Mouse (Mus musculus): ENCODE measurements around the gene Hist1h2af. TPM values are rescaled to one million over a fixed set of nuclear protein-coding genes. Genes with fewer than 3 reads are reported as not detected.

Gene Hist1h2af
- polyA plus RNA-seq, 1 experiment: 1.3 TPM

DNA sequence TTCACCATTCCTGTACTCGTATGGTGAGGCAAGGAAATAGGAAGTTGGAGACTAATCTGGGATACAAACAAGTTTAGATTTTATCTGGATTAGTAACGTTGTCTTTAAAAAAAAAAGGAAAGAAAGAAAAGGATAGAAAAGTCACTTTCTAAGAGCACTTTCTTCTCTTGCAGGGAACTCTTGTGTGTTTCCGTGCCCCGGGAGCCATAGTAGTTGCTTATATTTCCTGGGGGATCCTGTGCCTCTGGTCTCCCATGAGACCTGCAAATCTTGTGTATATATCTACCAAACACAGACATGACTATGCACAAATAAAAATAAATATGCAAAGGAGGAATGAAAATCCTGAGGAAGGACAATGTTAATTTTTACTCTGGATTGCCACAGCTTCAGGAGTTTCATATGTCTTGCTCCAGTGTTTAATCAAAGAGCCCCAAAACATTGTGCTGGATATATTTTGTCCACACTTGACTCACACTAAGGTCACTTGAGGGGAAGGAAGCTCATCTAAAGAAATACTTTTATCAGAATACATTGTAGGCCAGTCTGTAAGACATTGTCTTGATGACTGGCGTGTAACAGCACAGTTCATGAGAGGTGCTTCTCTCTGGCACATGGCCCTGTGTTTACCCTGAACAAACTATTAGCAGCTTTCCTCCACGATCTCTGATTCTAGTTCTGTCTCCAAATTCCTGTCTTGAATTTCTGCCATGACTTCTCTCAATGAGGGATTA lies 43.4 kb downstream of the Hist1h2af start:
- no peak for DNase-seq (ENCODE audit: low spot score)

DNA sequence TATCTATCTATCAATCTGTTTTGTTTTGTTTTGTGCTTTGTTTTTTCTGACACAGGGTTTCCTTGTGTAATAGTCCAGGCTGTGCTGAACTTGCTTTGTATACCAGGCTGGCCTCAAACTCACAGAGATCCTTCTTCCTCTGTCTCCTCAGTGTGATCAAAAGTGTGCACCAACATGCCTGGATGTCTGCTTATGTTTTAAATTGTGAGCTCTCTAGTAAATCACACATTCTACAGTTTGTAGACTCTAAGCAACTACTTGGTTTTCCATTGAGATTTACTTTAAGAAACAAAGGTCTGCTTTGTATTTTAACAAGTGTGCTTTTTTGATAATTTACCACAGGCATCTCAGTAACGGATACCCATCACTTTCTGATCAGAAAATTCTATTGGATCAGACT lies 44.1 kb downstream of the Hist1h2af start:
- DNase-seq (ENCODE audit: low spot score): no peak

DNA sequence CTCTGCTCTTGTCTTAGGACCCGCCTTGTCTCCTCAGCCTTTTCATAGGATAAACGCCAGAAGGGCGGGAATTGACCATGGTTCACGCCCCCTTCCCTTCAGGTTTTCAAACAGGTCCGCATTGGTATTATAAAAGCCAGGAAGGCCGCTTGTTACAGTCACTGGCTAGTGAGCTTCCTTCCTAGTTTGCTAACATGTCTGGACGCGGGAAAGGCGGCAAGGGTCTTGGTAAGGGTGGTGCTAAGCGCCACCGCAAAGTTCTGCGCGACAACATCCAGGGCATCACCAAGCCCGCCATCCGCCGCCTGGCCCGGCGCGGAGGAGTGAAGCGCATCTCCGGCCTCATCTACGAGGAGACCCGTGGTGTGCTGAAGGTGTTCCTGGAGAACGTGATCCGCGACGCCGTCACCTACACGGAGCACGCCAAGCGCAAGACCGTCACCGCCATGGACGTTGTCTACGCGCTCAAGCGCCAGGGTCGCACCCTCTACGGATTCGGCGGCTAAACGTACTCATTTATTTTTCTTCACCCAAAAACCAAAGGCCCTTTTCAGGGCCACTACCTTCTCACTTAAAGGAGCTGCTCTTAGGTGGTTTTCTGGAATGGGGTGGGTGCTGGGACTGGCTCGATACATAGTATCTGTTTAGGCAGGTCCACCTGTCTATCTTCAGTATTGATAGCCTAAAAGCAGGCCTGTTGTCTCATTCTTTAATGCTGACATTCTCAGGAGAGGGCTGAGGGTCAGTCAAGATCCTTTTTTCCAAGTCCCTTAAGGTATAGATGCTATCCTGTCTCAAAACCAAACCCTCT lies 47.9 kb downstream of the Hist1h2af start, which contains the start of gene Hist1h4d:
TSS of gene Hist1h4d (plus strand) at position 191 of the 811 bp plus-strand sequence.
- peak; percentile 91 for DNase-seq (ENCODE audit: low spot score)

- DNase-seq (ENCODE audit: low spot score): no peak
Measured at GRCm38 (mm10) chr13:23582219-23583056, 48.7 kb downstream of the Hist1h2af start.

- DNase-seq (ENCODE audit: low spot score): no peak
Measured at GRCm38 (mm10) chr13:23583387-23584068, 49.8 kb downstream of the Hist1h2af start.

Other genes with a start within 250 kb of the Hist1h2af start
- 12.7 and 15.8 TPM in 2 replicates for gene Zfp322a, start 164.7 kb upstream of the Hist1h2af start, polyA plus RNA-seq (2012; rRNA removed)
- 7.9 TPM in 2 replicates for gene Abt1, start 110.0 kb upstream of the Hist1h2af start, polyA plus RNA-seq (2012; rRNA removed)
- not detected in 2 replicates for gene Btn1a1, start 68.0 kb upstream of the Hist1h2af start, polyA plus RNA-seq (2012; rRNA removed)
- gene Btn2a2, start 45.0 kb upstream of the Hist1h2af start, polyA plus RNA-seq (2012; rRNA removed): 0.04 TPM in 1 of 2 replicates, not detected in the other
- 27.8 and 30.5 TPM in 2 replicates for gene Hist1h4h, start 2.9 kb upstream of the Hist1h2af start, polyA plus RNA-seq (2012; rRNA removed)
- 0.40 and 0.90 TPM in 2 replicates for gene Hist1h3g, start 1.5 kb downstream of the Hist1h2af start, polyA plus RNA-seq (2012; rRNA removed)
- 0.60 and 0.69 TPM in 2 replicates for gene Hist1h2bh, start 9.5 kb downstream of the Hist1h2af start, polyA plus RNA-seq (2012; rRNA removed)
- gene Hist1h3f, start 10.1 kb downstream of the Hist1h2af start, polyA plus RNA-seq (2012; rRNA removed): 0.44 and 0.78 TPM in 2 replicates
- 0.26 and 0.78 TPM in 2 replicates for gene Hist1h4f, start 17.7 kb downstream of the Hist1h2af start, polyA plus RNA-seq (2012; rRNA removed)
- gene Hist1h1d, start 19.4 kb downstream of the Hist1h2af start, polyA plus RNA-seq (2012; rRNA removed): 0.62 and 0.90 TPM in 2 replicates
- gene Hist1h3e, start 28.5 kb downstream of the Hist1h2af start, polyA plus RNA-seq (2012; rRNA removed): 0.83 and 1.6 TPM in 2 replicates
- gene Hist1h2ae, start 37.3 kb downstream of the Hist1h2af start, polyA plus RNA-seq (2012; rRNA removed): 0.15 and 0.53 TPM in 2 replicates
- 7.4 and 9.9 TPM in 2 replicates for gene Hist1h2bg, start 37.5 kb downstream of the Hist1h2af start, polyA plus RNA-seq (2012; rRNA removed)
- gene Hist1h2bf, start 40.3 kb downstream of the Hist1h2af start, polyA plus RNA-seq (2012; rRNA removed): 0.75 TPM in 1 of 2 replicates, not detected in the other
- gene Hist1h2ad, start 40.5 kb downstream of the Hist1h2af start, polyA plus RNA-seq (2012; rRNA removed): 1.6 and 1.9 TPM in 2 replicates
- gene Hist1h3d, start 41.9 kb downstream of the Hist1h2af start, polyA plus RNA-seq (2012; rRNA removed): 2.5 and 2.6 TPM in 2 replicates
- 0.47 and 3.4 TPM in 2 replicates for gene Hist1h4d, start 47.7 kb downstream of the Hist1h2af start, polyA plus RNA-seq (2012; rRNA removed)
- gene Hist1h2be, start 87.2 kb downstream of the Hist1h2af start, polyA plus RNA-seq (2012; rRNA removed): 2.6 and 3.4 TPM in 2 replicates
- gene Hist1h1e, start 88.7 kb downstream of the Hist1h2af start, polyA plus RNA-seq (2012; rRNA removed): 1.1 and 2.4 TPM in 2 replicates
- 0.45 and 0.86 TPM in 2 replicates for gene Hist1h2ac, start 150.0 kb downstream of the Hist1h2af start, polyA plus RNA-seq (2012; rRNA removed)
- 193 and 203 TPM in 2 replicates for gene Hist1h2bc, start 150.3 kb downstream of the Hist1h2af start, polyA plus RNA-seq (2012; rRNA removed)
- not detected in 2 replicates for gene Hist1h1t, start 161.9 kb downstream of the Hist1h2af start, polyA plus RNA-seq (2012; rRNA removed)
- gene Hist1h4c, start 164.5 kb downstream of the Hist1h2af start, polyA plus RNA-seq (2012; rRNA removed): 0.47 and 1.7 TPM in 2 replicates
- gene Hfe, start 176.9 kb downstream of the Hist1h2af start, polyA plus RNA-seq (2012; rRNA removed): 13.8 and 14.8 TPM in 2 replicates
- gene Hist1h1c, start 204.9 kb downstream of the Hist1h2af start, polyA plus RNA-seq (2012; rRNA removed): 125 and 170 TPM in 2 replicates
- 0.48 and 0.84 TPM in 2 replicates for gene Hist1h3c, start 211.7 kb downstream of the Hist1h2af start, polyA plus RNA-seq (2012; rRNA removed)
- 0.43 and 0.49 TPM in 2 replicates for gene Hist1h2bb, start 212.8 kb downstream of the Hist1h2af start, polyA plus RNA-seq (2012; rRNA removed)
- gene Hist1h2ab, start 217.2 kb downstream of the Hist1h2af start, polyA plus RNA-seq (2012; rRNA removed): 0.60 TPM in 1 of 2 replicates, not detected in the other
- gene Hist1h3b, start 218.4 kb downstream of the Hist1h2af start, polyA plus RNA-seq (2012; rRNA removed): 0.48 and 0.52 TPM in 2 replicates
- 0.75 and 0.94 TPM in 2 replicates for gene Hist1h4b, start 223.1 kb downstream of the Hist1h2af start, polyA plus RNA-seq (2012; rRNA removed)
- 0.48 and 1.2 TPM in 2 replicates for gene Hist1h4a, start 227.3 kb downstream of the Hist1h2af start, polyA plus RNA-seq (2012; rRNA removed)
- gene Hist1h3a, start 228.5 kb downstream of the Hist1h2af start, polyA plus RNA-seq (2012; rRNA removed): 0.34 and 0.66 TPM in 2 replicates
- not detected in 2 replicates for gene Hist1h1a, start 229.8 kb downstream of the Hist1h2af start, polyA plus RNA-seq (2012; rRNA removed)
- gene Trim38, start 236.0 kb downstream of the Hist1h2af start, polyA plus RNA-seq (2012; rRNA removed): 0.25 and 0.36 TPM in 2 replicates